Mouse (Mus musculus): ENCODE data around the gene Rangrf. TPM values are rescaled to one million over a fixed set of nuclear protein-coding genes. Genes with fewer than 3 reads are reported as not detected.
"Not testable (repeated sequence)": the region's sequence is repeated elsewhere in the genome, so short reads cannot be mapped to it uniquely, and the experiment has no call there.

The Rangrf gene
- polyA plus RNA-seq, 1 experiment from 2014 or later: 71.8 TPM

DNA sequence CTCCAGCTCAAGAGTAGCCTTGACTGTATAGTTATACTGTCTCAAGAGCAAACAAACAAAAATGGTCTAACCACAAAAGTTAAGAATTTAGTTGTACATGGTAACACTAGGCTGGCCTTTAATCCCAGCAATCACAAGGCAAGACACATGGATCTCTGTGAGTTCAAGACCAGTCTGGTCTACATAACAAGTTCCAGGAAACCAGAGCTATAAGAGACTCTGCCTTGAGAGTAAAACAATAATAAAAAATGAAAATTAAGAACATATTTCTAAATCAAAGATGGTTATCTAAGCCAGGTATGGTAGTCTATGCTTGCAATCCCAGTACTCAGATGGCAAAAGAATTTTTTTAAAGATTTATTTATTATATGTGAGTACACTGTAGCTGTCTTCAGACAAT is 9.9 kb downstream of the Rangrf start:
- Histone ChIP-seq H3K9me3 (ENCODE audit: control insufficient read depth, low read length) (no peaks in the 10 kb centered on the region), H3K36me3 (ENCODE audit: control insufficient read depth, insufficient read depth, low read length) (no peaks in the 10 kb centered on the region), H3K27me3 (ENCODE audit: control insufficient read depth, insufficient read depth, low read length) (no peaks in the 10 kb centered on the region), H3K27ac (replicated peaks in 1 of 2; ENCODE audit: control insufficient read depth in 1 of 2, insufficient read depth in 1 of 2, low read depth in 2 of 2, low read length in 2 of 2) (no peak overlapping the region), H3K4me1 (ENCODE audit: control insufficient read depth in 2 of 2, insufficient read depth in 2 of 2, low read length in 2 of 2) (peaks cover 6 to 11% of the 10 kb centered on the region in 2 experiments; a peak in 3 of 4 replicates), H3K9ac (ENCODE audit: low read length) (no peak overlapping the region), H3K4me3 (ENCODE audit: control insufficient read depth in 1 of 2, insufficient read depth in 1 of 2, low read depth in 1 of 2, low read length in 2 of 2) (no peak overlapping the region), H3K4me2 (ENCODE audit: low read length) (no peak overlapping the region)
- no peak for ATAC-seq (ENCODE audit: insufficient number of reproducible peaks, insufficient read depth, low FRiP score, low read depth)

DNA sequence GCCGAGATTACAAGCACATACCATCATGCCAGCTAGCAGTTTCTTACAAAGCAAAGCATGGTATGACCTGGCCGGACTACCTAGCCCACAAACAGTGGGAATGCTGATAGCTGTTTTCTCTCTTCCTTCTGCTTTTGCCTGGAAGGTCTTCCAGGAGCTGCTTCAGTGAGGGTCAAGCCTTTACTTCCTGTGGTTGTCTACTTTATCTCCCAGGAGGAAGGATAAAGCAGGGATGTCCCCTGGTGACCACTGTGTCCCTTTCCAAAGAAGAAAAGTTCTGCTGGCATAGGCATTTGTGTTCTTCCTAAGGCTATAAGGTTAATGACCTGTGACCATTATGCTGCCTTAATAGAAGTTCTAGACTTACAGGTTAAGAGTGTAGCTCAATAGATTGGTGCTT is 11.6 kb downstream of the Rangrf start:
- ATAC-seq (ENCODE audit: insufficient number of reproducible peaks, insufficient read depth, low FRiP score, low read depth): no peak
- Histone ChIP-seq H3K4me2 (ENCODE audit: low read length) (no peak overlapping the region), H3K9ac (ENCODE audit: low read length) (no peak overlapping the region), H3K4me1 (ENCODE audit: control insufficient read depth in 2 of 2, insufficient read depth in 2 of 2, low read length in 2 of 2) (peaks cover 4 to 9% of the 10 kb centered on the region in 2 experiments; a peak in 3 of 4 replicates), H3K4me3 (ENCODE audit: control insufficient read depth in 1 of 2, insufficient read depth in 1 of 2, low read depth in 1 of 2, low read length in 2 of 2) (no peak overlapping the region), H3K27me3 (ENCODE audit: control insufficient read depth, insufficient read depth, low read length) (no peaks in the 10 kb centered on the region), H3K9me3 (ENCODE audit: control insufficient read depth, low read length) (no peaks in the 10 kb centered on the region), H3K27ac (replicated peaks in 1 of 2; ENCODE audit: control insufficient read depth in 1 of 2, insufficient read depth in 1 of 2, low read depth in 2 of 2, low read length in 2 of 2) (no peak overlapping the region), H3K36me3 (ENCODE audit: control insufficient read depth, insufficient read depth, low read length) (no peaks in the 10 kb centered on the region)
- 53% methylated on average over 2 of the region's 2 CpGs for WGBS

DNA sequence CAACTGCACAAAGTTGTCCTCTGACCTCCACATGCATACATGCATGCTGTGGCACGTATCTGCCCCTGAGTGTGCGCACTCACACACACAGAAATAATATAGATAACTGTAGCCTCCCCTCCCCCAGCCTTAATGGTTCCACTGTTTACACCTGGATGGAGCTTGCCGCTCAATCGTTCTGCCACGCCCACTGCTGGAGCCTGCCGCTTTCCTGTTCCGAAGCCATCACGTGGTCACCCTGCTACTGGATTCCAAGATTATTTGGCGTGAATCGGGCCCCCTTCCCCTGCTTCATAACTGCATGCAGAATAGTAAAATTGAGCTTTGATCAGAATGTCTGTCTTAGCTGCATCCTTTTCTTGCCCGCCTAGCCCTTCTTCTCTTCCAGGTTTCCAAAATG is 12.8 kb downstream of the Rangrf start:
- not testable (repeated sequence) for ATAC-seq (ENCODE audit: insufficient number of reproducible peaks, insufficient read depth, low FRiP score, low read depth); H3K4me3 ChIP-seq (ENCODE audit: control insufficient read depth in 1 of 2, insufficient read depth in 1 of 2, low read depth in 1 of 2, low read length in 2 of 2); H3K9ac ChIP-seq (ENCODE audit: low read length); H3K9me3 ChIP-seq (ENCODE audit: control insufficient read depth, low read length); H3K4me2 ChIP-seq (ENCODE audit: low read length); H3K27ac ChIP-seq (replicated peaks in 1 of 2; ENCODE audit: control insufficient read depth in 1 of 2, insufficient read depth in 1 of 2, low read depth in 2 of 2, low read length in 2 of 2); H3K4me1 ChIP-seq (ENCODE audit: control insufficient read depth in 2 of 2, insufficient read depth in 2 of 2, low read length in 2 of 2); H3K36me3 ChIP-seq (ENCODE audit: control insufficient read depth, insufficient read depth, low read length); H3K27me3 ChIP-seq (ENCODE audit: control insufficient read depth, insufficient read depth, low read length)
- WGBS: 20% methylated on average over 11 of the region's 11 CpGs

DNA sequence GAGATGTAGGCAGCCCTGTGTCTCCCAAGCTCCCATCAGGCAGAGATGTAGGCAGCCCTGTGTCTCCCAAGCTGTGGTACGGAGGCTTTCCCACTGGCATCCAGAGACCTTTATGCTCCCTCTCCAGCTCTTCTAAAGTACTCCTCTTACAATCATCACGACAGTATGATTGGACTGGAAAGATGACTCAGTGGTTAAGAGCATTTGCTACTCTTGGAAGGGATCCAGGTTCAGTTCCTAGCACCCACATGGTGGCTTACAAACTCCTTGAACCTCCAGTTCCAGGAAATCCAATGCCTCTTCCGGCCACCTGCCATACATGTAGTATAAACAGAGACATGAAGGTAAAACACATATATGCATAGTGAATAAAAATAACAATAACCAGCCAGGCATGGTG is 13.4 kb downstream of the Rangrf start:
- Histone ChIP-seq H3K27ac (replicated peaks in 1 of 2; ENCODE audit: control insufficient read depth in 1 of 2, insufficient read depth in 1 of 2, low read depth in 2 of 2, low read length in 2 of 2) (no peak overlapping the region), H3K27me3 (ENCODE audit: control insufficient read depth, insufficient read depth, low read length) (0 out of 2 replicates have a peak, but pooled peaks cover 4% of the 10 kb centered on the region), H3K36me3 (ENCODE audit: control insufficient read depth, insufficient read depth, low read length) (no peaks in the 10 kb centered on the region), H3K9me3 (ENCODE audit: control insufficient read depth, low read length) (no peaks in the 10 kb centered on the region), H3K4me3 (ENCODE audit: control insufficient read depth in 1 of 2, insufficient read depth in 1 of 2, low read depth in 1 of 2, low read length in 2 of 2) (no peak overlapping the region), H3K4me1 (ENCODE audit: control insufficient read depth in 2 of 2, insufficient read depth in 2 of 2, low read length in 2 of 2) (no peaks in the 10 kb centered on the region; a peak in 2 of 4 replicates), H3K4me2 (ENCODE audit: low read length) (no peak overlapping the region), H3K9ac (ENCODE audit: low read length) (no peak overlapping the region)
- WGBS: 60% methylated on average over 3 of the region's 3 CpGs
- ATAC-seq (ENCODE audit: insufficient number of reproducible peaks, insufficient read depth, low FRiP score, low read depth): no peak

DNA sequence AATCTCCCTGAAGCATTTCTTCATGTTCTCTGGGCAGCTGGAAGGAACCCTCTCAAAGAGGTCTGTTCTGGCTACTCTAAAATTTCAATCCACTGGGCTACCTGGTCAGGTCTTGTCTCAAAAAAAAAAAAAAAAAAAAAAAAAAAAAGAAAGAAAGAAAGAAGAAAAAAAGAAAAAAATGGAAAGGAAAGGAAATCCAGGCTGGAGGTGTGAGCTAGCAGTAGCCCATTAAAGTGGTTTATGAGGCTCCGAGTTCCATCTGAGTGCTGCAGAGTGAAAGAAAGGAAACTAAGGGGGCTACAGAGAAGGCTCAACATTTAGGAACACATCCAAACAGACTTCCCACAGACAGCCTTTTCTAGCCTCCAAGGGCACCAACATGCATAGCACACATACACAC is 17.0 kb downstream of the Rangrf start:
- H3K4me2 ChIP-seq (ENCODE audit: low read length): peak overlapping the region; percentile 53; the same call in 1 of the 2 replicates

DNA sequence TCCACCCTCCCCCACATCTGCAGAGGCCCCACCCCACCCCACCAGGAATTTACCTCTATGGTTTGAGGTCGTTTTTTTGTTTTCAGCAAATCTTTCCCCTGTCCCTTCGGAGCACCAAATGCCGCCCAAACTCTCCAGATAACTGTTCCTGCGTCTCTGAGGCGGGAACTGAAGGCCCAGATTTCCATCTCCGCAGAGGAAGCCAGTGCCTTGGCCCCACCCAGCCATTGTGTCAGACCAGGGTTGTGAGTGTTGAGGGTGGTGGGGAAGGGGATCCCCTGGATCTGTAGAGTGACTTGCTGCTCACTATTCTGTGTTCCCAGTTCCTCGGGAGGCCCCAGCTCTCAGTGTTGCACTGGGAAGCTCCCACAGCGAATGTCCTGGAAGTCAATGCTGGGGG is 17.7 kb downstream of the Rangrf start, which contains the start of gene Arhgef15:
TSS of gene Arhgef15 (minus strand) at position 173 of the 400 bp plus-strand sequence.
- H3K9me3 ChIP-seq (ENCODE audit: control insufficient read depth, low read length): no peaks in the 10 kb centered on the region
- no peaks in the 10 kb centered on the region for H3K36me3 ChIP-seq (ENCODE audit: control insufficient read depth, insufficient read depth, low read length)
- H3K4me3 ChIP-seq (ENCODE audit: control insufficient read depth in 1 of 2, insufficient read depth in 1 of 2, low read depth in 1 of 2, low read length in 2 of 2): peak within 1 kb of the TSS; percentile 36 to 42
- peaks cover 6 to 17% of the 10 kb centered on the region in 2 experiments for H3K4me1 ChIP-seq (ENCODE audit: control insufficient read depth in 2 of 2, insufficient read depth in 2 of 2, low read length in 2 of 2)
- peaks cover 13% of the 10 kb centered on the region; the same call in 1 of the 2 replicates for H3K27me3 ChIP-seq (ENCODE audit: control insufficient read depth, insufficient read depth, low read length)
- H3K4me2 ChIP-seq (ENCODE audit: low read length): peak within 1 kb of the TSS; percentile 53
- peak within 1 kb of the TSS; percentile 62 for H3K9ac ChIP-seq (ENCODE audit: low read length)
- ATAC-seq (ENCODE audit: insufficient number of reproducible peaks, insufficient read depth, low FRiP score, low read depth): no peak
- 37% methylated on average over 8 of the region's 8 CpGs for WGBS
- H3K27ac ChIP-seq (replicated peaks in 1 of 2; ENCODE audit: control insufficient read depth in 1 of 2, insufficient read depth in 1 of 2, low read depth in 2 of 2, low read length in 2 of 2): peak within 1 kb of the TSS; percentile 63 to 76

More for the DNA sequence above, 17.0 kb downstream of the Rangrf start:
- WGBS: 100% methylated on average over 1 of the region's 1 CpGs
- no peak for ATAC-seq (ENCODE audit: insufficient number of reproducible peaks, insufficient read depth, low FRiP score, low read depth)
- Histone ChIP-seq H3K27me3 (ENCODE audit: control insufficient read depth, insufficient read depth, low read length) (peaks cover 11% of the 10 kb centered on the region; the same call in 1 of the 2 replicates), H3K9ac (ENCODE audit: low read length) (peak overlapping the region; percentile 62; the same call in 1 of the 2 replicates), H3K27ac (replicated peaks in 1 of 2; ENCODE audit: control insufficient read depth in 1 of 2, insufficient read depth in 1 of 2, low read depth in 2 of 2, low read length in 2 of 2) (no peak overlapping the region), H3K36me3 (ENCODE audit: control insufficient read depth, insufficient read depth, low read length) (no peaks in the 10 kb centered on the region), H3K4me1 (ENCODE audit: control insufficient read depth in 2 of 2, insufficient read depth in 2 of 2, low read length in 2 of 2) (peaks cover 6 to 17% of the 10 kb centered on the region in 2 experiments), H3K4me3 (ENCODE audit: control insufficient read depth in 1 of 2, insufficient read depth in 1 of 2, low read depth in 1 of 2, low read length in 2 of 2) (no peak overlapping the region), H3K9me3 (ENCODE audit: control insufficient read depth, low read length) (no peaks in the 10 kb centered on the region)

DNA sequence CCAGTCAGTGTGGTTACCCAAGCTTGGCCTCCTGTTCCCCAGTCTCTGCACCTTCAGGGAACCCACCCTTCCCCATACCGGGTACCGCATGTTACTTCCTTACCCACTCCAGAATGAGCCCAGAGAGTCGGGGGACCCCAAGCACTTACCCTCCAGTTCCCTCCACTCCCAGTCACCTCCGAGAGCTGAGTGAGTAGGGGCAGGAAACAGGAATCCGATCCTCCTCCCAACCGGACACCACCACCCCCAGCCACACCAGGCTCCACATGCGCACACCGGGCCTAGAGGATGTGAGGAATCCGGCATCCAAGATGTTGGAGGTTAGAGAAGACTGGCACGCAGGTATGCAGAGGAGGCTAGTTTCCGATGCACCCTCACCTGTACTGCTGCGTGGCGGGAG is 18.3 kb downstream of the Rangrf start:
- Histone ChIP-seq H3K27ac (replicated peaks in 1 of 2; ENCODE audit: control insufficient read depth in 1 of 2, insufficient read depth in 1 of 2, low read depth in 2 of 2, low read length in 2 of 2) (peak overlapping the region; percentile 63 to 76), H3K9ac (ENCODE audit: low read length) (peak overlapping the region; percentile 62), H3K4me1 (ENCODE audit: control insufficient read depth in 2 of 2, insufficient read depth in 2 of 2, low read length in 2 of 2) (peaks cover 6 to 17% of the 10 kb centered on the region in 2 experiments), H3K27me3 (ENCODE audit: control insufficient read depth, insufficient read depth, low read length) (peaks cover 13% of the 10 kb centered on the region; the same call in 1 of the 2 replicates), H3K4me3 (ENCODE audit: control insufficient read depth in 1 of 2, insufficient read depth in 1 of 2, low read depth in 1 of 2, low read length in 2 of 2) (peak overlapping the region; percentile 36 to 42), H3K36me3 (ENCODE audit: control insufficient read depth, insufficient read depth, low read length) (no peaks in the 10 kb centered on the region), H3K9me3 (ENCODE audit: control insufficient read depth, low read length) (no peaks in the 10 kb centered on the region), H3K4me2 (ENCODE audit: low read length) (peak overlapping the region; percentile 53)
- 30% methylated on average over 13 of the region's 13 CpGs for WGBS
- ATAC-seq (ENCODE audit: insufficient number of reproducible peaks, insufficient read depth, low FRiP score, low read depth): peak; percentile 57; the same call in 1 of the 2 replicates

DNA sequence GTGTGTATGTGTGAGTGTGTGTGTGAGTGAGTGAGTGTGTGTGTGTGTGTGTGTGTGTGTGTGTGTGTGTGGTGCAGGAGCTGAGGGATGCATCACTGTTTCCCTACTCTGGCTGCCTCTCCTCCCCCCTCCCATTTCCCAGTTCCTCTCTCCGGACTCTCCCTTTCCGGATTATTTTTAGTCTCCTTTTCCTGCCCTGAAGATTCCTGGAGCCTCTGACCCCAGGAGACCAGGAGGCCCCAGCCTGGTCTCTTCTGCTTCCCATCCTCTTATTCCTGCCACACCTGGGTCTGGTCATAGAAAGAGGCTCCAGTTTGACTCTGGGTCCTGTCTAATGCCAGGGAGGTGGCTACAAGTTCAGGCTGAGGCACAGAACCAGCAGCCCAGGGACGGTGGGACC is 18.9 kb downstream of the Rangrf start:
- WGBS: 19% methylated on average over 2 of the region's 3 CpGs
- H3K27ac ChIP-seq (replicated peaks in 1 of 2; ENCODE audit: control insufficient read depth in 1 of 2, insufficient read depth in 1 of 2, low read depth in 2 of 2, low read length in 2 of 2): peak overlapping the region; percentile 63 to 76
- H3K9ac ChIP-seq (ENCODE audit: low read length): peak overlapping the region; percentile 62
- H3K27me3 ChIP-seq (ENCODE audit: control insufficient read depth, insufficient read depth, low read length): peaks cover 16% of the 10 kb centered on the region; the same call in 1 of the 2 replicates
- ATAC-seq (ENCODE audit: insufficient number of reproducible peaks, insufficient read depth, low FRiP score, low read depth): peak; percentile 37; the same call in 1 of the 2 replicates
- peaks cover 6 to 17% of the 10 kb centered on the region in 2 experiments for H3K4me1 ChIP-seq (ENCODE audit: control insufficient read depth in 2 of 2, insufficient read depth in 2 of 2, low read length in 2 of 2)
- H3K36me3 ChIP-seq (ENCODE audit: control insufficient read depth, insufficient read depth, low read length): peaks cover 4% of the 10 kb centered on the region; the same call in 1 of the 2 replicates
- H3K4me3 ChIP-seq (ENCODE audit: control insufficient read depth in 1 of 2, insufficient read depth in 1 of 2, low read depth in 1 of 2, low read length in 2 of 2): peak overlapping the region; percentile 36 to 42
- H3K9me3 ChIP-seq (ENCODE audit: control insufficient read depth, low read length): no peaks in the 10 kb centered on the region
- peak overlapping the region; percentile 53 for H3K4me2 ChIP-seq (ENCODE audit: low read length)
